Mouse (Mus musculus): ENCODE data around the gene Fgg. TPM values are rescaled to one million over a fixed set of nuclear protein-coding genes. Genes with fewer than 3 reads are reported as not detected.

Fgg gene
- polyA plus RNA-seq (2017; shearing (Covaris generic)) = not detected

DNA sequence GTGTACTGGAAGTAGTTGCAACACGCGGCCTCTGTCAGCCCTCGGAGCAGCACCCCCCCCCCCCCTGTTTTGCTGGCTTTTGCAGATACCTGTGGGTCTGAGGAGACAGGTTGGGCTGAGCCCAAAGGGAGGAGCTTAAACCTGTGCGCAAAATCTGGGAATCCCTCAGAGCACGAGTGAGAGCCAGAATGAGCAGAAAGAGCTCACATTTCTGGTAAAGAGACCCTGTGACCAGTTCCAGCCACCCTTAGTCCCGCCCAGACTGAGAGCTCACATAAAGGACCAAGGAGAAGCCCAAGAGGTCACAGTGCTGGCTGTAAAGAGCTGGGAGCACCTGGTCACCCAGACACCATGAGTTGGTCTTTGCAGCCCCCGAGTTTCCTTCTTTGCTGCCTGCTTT lies at the start of gene Fgg:
Fgg (plus strand) TSS at position 168 of the 400 bp plus-strand sequence.
- no peak for ATAC-seq

DNA sequence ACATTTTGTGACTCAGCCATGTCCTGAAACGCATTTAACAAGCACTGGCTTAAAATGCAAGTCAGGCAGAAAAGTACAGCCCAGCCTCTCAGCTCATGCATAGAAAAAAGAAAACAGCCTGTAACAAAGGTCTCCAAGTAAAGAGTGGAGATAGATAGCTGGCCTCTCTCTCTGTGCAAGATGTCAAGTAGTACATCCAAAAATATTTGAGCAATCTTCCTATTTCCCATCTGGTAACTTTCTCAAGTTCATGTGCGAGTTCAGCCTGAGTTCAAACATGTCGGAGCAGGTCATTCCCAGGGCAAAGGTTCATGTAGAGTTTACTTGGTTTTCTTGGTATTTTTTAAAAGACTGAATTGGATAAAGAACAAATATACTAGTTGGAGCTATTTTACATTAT lies 36.5 kb upstream of the Fgg start:
- no peak for ATAC-seq

DNA sequence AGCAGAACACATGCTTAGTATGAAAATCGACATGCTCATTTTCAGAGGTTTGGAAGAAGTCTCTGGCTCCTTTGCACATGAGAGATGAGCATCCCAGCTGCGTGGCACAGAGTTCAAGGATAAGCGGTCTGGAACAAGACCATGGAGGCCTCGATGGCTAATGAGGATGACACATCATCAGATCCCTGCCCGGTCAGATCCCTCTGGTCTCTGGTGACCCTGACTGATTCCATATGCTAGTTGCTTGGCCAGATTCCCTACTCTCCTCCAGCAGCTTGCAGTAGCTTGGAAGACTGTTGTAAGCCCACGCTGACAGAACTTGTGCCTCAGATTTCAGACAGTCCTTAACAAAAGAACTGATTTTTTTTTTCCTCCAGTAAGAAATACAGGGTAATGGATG lies 26.7 kb upstream of the Fgg start:
- ATAC-seq = no peak

DNA sequence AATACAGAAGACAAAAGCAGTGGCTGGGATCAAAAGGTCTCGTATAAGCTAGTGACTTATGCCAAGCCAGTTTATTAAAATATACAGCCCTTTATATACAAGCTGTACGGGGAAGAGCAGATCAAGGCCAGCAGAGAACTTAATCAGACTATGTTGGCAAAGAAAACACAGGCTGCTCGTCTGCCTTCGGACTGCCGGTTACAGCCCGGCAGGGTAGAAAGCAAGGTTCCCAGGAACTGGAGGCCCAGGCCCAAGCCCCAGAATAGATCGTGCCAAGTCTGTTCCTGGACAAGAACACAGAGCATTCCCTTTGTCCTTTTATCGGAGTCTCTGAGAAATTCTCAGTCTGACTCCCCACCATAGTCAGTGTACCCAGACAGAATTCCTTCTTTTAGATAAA lies 25.7 kb upstream of the Fgg start:
- ATAC-seq = no peak

DNA sequence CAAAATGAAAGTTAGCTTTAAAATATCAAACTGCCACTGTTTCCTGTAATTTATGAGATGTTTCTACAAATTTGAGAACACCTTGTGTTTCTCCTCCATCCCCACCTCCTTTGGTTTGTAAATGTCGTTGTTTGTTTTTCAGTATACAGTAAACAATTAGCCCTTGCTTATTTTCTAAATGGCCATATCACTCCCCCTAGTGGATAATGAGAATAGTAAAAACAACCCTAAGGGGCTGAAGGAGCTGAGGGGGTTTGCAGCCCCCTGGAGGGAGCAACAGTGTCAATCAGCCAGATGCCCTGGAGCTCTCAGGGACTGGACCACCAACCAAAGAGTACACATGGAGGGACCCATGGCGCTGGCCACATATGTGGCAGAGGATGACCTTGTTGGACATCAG lies 22.7 kb upstream of the Fgg start:
- ATAC-seq = no peak

DNA sequence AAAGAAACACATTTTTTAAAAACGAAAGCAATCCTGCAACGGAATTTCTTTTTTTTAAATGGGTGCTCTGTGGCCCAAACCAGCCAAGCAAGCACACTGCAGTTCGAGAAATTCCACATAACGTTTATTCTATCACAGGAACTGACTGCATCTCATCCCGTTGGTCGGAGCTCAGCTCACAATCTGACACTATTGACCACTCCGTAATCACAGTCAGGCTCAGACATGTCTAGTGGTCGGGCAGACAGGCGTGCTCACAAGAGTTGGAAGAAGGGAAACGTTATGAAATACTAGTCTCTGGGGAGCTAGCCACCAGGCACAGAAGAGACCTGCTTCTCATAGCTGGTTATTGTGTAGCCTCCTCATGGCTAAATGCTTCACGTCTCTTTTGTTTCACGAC lies 15.6 kb upstream of the Fgg start:
- no peak for ATAC-seq

DNA sequence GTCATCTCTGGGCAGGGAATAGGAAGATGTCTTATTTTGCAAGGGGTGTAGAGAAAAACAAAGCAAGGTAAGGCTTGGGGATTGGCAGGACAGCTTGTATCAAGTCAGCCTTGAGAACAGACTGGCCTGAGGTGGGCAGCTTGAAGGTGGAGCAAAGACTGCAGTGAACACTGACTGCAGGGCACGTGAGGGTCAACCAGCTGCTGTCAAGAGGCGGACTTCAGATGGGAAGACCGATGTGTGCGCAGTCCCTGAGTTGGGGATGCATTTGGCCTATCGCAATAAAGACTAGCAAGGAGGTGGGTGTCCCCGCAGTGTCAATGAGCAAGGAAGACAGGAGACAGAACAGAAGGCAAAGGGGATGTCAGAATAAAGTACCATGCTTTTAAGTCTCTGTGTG lies 14.6 kb upstream of the Fgg start:
- no peak for ATAC-seq

DNA sequence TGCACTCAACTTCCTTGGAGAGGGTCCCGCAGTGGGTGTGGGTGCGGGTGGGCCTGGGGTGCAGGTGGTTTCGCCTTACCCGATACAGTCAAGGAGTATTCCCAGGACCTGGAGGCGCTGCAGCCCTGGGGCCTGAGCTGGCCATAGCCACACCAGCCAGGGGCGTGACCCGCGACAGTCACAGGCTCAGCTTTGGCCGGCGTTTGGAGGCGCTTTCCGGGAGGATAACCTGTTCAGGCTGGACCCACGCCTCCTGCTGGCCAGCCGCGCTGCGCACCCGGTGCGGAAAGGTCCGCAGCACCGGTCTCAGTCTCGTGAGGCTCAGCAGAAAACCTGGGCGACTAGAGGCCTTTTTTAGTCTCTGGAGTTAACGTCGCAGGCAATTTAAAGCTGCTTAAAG lies 12.2 kb upstream of the Fgg start:
- no peak for ATAC-seq

DNA sequence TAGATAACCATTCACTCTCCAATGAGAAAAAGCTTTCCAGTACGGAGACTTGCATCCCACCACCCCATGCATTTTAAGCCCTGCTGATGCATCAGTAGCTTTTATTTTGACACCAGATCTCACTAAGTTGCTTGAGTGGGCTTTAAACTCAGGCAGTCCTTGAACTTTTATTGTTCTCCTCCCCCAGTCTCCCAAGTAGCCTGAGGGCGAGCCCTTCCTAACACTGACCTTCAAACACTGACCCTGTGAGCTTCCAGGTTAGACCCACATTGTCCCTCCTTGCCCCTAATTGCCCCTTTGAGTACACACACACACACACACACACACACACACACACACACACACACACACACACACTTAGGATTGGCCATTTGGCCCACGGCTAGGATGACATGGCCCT lies 10.9 kb upstream of the Fgg start:
- ATAC-seq = no peak

DNA sequence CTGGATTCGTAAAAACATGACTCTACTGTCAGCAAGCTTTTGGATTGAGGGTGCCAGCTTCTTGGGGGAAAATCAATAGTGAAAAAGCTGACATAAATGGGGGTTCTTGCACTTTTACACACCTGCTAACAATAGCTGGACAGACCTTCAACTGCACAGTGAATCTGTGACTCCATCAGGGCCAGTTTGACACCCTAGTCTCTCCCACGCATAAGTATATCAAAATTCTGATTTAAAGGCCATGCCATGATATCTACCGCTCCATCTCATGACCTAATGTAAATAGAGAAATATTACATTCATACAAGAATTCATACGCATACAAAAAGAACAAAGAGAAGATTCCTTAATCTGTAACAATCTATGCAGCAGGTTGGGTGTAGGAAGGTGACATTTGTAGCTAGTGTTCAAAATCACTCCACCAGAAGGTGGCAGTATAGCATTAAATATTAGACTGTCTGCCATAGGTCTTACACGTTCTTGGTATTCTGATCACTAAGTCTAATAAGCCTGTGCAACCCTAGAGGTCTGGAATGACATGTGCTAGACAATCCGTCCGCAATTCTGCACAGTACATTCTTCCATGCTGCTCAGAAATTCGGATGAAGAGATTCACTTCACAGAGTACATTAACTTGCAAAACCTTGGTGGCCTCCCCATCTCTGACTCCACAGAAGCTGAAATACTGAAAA lies 8.6 kb upstream of the Fgg start:
- ATAC-seq = peak; percentile 70

DNA sequence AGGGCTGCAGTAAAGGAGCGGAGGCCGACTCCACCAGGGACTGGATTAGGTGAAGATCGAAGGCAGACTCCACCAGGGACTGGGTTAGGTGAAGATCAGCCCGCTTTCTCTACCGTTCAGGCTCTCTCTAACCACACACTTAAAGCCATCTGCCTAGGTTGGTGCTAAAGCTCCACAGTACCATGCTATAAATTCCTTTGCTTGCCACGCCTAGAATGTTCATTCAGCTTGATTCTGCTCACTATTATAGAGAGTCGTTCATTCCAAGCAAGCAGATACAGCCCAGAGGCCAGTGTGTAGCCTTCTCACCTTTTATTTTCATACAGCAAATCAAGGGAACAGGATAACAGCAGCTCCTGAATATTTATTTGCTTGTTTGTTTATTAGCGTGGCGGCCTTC lies 7.5 kb upstream of the Fgg start:
- ATAC-seq = no peak

DNA sequence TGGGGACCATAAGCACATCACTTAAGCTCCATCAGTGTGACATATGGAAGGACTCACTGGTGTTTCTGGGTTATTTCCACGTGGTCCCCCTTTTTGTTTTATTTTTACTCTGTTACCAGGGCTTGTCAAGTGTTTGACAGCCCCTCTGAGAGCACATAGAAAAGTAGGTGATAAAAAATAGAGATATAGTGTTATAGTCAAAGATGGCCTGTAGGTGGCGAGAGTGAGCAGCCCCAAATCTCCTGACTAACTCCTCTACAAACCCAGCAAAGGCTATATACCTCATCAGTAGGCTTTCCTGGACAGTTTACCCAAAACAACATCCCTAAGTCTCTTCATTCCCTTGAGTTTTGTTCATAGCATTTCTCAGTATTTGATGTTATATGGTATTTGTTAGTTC lies 5.3 kb upstream of the Fgg start:
- no peak for ATAC-seq

DNA sequence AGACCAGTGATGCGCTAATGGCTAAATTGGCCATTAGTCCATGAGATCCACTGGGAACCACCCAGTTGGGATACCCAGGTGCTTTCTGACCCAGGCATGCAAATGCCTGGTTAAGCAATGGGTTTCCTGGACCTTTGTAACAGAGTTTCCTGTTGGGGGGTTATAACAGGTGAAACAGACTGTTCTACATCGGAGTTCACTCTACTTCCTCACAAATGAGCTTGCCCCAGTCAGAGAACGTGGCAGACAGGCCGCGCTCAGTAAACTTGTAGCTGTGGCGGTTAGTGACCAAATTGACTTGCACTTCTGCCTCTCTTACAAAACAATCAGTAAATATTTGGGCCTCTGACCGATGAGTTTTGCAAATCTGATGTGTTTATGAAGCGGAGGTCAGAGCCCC lies 4.5 kb upstream of the Fgg start:
- ATAC-seq = no peak

DNA sequence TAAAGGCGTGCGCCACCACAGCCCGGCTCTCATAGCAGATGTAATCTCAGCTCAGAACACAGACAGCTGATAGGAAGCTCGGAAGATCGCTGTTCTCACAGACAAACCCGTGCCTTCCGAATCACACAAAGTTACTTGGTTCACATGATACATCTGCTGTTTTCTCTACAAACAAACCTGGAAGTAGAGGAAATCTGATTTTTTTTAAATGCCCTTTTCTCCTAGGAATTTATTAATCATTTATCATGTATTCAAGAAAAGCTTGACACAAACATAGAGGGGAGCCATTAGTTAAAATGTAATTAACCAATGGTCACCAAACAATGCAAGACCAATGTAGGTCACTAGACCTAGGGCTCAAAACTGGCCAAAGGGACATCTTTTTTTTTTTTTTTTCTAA lies 2.7 kb upstream of the Fgg start:
- ATAC-seq = no peak

DNA sequence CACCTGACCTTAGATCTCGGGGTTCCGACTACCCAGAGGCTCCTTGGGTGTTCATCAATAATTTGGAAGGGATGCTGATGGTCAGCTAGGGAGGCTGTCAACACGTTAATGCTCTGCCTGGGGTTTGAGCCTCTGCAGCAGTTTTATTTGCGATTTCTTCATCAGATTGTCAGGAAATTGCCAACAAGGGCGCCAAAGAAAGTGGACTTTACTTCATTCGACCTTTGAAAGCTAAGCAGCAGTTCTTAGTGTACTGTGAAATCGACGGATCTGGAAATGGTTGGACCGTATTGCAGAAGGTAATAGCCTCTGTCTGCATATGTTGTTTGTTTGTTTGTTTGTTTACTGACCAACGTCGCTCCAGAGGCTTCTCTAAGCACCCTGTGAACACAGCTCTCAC lies 2.8 kb downstream of the Fgg start:
- no peak for ATAC-seq

DNA sequence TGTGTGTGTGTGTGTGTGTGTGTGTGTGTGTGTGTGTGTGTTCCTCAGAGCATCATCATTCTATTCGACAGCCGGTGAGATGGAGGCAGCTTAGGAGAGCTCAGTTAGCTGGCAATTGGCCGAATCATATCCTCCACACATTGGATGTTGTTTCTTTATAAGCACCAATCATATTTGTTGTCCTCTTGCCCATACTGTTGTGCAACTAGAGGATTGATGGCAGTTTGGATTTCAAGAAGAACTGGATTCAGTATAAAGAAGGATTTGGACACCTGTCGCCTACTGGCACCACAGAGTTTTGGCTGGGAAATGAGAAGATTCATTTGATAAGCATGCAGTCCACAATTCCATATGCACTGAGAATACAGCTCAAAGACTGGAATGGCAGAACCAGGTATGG lies 3.6 kb downstream of the Fgg start:
- ATAC-seq = no peak

DNA sequence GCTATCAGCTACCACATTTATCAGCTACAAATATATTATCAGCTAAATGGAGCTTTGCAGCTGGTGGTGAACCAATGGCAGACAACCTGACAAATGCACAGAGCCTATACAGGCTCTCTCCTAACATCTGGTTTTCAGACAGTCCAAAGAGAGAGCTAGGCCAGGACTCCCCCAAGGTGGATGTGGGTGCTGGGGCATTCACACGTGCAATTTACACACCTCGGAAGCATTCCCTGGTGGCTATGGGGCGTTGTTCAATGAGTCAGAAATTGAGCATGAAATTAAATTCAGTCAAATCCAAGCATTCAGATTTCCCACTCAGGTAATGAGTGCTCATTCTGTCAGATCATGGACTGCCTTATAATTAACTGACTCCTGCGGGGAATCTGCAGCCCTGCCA lies 4.0 kb downstream of the Fgg start:
- no peak for ATAC-seq

DNA sequence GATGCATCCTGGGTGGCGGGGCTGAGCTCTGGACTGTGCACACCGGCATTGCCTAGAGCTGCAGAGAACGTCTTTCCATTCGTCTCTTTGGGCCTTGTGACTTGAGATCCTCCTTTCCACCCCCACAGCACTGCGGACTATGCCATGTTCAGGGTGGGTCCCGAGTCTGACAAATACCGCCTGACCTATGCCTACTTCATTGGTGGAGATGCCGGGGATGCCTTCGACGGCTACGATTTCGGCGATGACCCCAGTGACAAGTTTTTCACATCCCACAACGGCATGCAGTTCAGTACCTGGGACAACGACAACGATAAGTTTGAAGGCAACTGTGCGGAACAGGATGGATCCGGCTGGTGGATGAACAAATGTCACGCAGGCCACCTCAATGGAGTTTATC lies 5.1 kb downstream of the Fgg start:
- no peak for ATAC-seq

DNA sequence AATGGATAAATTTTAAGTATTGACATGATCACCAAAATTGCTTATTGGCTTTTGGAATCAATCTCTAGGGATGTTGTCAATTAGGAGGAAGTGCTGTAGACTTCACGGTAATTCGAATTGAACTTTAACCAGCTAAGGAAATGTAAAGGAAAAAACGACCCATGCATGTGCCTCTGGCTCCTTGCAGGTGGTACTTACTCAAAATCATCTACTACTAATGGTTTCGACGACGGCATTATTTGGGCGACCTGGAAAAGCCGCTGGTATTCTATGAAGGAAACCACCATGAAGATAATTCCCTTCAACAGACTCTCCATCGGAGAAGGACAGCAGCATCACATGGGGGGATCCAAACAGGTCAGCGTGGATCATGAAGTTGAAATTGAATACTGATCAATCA lies 6.4 kb downstream of the Fgg start:
- ATAC-seq = no peak

DNA sequence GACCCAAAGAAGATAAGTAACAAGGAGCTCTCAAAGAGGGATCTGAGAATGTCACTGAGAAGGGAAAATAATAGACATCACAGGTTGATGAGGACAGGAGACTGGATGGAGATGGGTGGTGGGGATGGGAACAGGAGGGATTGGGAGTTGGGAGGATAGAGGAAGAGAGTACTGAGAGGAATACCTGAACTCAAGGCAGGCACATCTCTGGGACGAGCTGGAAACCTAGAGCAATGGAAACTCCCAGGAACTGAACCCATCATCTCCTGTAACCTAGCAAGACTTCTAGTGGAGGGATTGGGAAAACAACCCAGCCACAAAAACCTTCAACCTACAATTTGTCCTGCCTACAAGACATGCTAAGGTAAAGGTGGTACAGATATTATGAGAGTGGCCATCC lies 8.7 kb downstream of the Fgg start:
- no peak for ATAC-seq

DNA sequence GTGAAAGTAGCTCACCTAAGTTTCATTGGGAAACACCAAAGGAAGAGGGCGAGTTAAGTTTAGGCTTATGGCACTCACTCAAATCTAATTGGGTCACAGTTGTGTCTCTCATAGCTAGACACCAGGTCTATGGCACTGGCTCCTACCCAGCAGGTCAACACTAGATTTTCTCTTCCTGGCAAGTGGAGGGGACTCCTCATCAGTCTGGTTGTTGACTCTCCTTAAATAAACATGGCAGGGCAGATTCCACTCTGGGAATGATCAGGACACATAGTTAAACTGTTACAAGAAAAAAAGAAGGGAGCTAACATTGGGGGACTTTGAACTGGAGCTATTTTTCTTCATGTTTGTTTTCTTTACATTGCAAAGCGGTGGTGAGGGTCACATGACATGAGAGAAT lies 12.9 kb downstream of the Fgg start:
- ATAC-seq = no peak

DNA sequence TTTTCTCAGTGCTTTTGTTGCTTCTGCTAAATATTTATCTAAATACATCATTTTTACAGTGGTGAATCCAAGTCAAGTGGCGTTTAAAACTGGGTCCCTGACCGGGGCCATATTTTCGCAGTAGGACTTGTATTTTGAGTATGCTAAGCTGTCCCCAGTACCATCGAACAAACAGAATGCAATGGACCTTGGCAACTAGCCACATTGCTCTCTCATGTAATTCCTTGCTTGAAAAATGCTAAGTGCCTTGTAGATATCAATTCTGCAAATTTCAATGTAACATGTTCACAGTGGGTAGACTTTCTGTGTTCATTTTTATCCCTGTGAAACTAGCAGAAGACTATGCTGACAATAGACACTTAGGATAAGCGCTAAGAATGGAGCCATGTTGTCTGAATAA lies 13.7 kb downstream of the Fgg start:
- ATAC-seq = no peak

DNA sequence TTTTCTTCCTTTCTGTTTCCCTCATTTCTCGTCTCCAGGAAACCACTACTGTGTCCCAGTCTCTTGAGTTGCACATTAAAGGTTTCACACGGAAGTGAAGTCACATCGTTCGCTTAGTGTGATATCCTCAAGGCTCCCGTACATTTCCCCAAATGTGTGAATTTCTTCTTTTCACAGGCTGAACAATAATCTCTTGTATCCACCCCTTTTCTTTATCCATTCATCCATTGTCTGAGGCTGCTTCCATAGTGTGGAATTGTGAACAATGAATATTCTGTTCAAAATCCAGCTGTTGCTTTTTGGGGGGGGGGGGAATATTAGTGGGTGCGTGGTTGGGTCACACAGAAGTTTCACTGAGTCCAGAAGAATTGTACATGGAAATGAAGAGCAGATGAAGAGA lies 17.5 kb downstream of the Fgg start:
- ATAC-seq = no peak

DNA sequence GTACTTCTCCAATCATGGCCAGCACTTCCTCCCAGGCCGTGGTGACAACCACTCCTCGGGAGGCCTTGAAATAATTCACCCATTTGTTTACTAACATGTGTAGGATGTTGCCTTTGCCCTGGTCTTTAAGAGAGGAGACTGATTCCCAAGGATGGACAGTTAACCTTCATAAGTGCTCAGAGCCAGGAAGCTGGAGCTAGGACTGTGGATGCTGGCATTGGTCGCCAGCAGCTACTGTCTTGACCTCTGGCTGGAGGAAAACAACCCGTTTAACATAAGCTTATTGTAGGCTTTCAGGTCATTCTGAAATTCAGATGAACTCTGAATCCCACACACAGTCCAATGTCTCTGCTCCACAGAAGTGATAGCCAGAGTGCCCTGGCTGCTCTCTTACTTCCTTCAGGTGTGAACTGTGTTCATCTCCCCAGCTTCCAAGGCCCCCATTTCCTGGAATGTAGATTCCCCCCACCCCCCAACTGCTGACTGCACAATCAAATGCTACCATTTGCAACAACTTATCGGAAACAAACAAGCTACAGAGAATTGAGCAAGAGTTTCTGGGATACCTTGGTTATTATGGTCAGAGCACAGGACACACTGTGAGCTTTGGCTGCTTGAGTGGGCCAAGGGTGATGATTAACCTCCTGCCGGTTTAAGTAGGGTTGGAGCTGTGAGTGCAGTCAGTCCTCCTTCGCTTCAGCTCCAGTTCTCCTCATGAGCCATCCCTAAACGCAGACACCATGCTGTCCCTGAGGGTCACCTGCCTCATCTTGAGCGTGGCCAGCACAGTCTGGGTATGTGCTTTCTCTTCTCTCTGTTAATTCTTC lies 18.2 kb downstream of the Fgg start, which contains the start of gene Fga:
Fga (plus strand) TSS at position 602 of the 827 bp plus-strand sequence.
- no peak for ATAC-seq
